Mouse (Mus musculus): ENCODE data around the gene Rbbp9.

DNA sequence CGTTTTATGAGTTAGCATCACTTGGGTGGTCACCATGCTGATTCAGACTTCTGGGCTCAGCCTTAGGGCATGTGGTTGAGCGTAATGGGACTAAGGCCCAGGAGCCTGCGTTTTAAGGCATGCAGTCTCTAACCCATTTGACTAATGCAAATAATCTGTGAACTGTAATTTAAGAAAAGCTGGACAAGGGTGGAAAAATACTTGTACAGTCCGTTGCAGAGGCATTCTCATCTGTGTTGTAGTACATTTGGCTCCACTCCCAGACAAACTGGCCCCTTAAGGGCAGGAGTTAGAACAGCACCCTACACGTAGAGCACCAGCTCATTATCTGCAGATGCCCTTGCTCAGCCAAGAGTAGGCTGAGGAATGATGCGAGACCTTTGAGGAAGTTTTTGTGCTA, 6.0 kb downstream of the Rbbp9 start:
- no peak for TF ChIP-seq CTCF (IDR thresholded peaks at IDR 0.05; ENCODE audit: low read depth)
- no peak for TF ChIP-seq EP300 (optimal IDR thresholded peaks at IDR 0.05)

Data from stomach, postnatal 0 days (tissue).